Mouse (Mus musculus) T-cell, adult 66 days (primary cell): Measurements from ENCODE around the gene Vars. TPM values are rescaled to one million over a fixed set of nuclear protein-coding genes. Genes with fewer than 3 reads are reported as not detected.

ENCODE experiments used
- total RNA-seq, 2 experiments: library from RNA; stranded (reverse); gene quantifications; 3 replicates in 1 of 2; 4 replicates in 1 of 2; pipeline ENCODE4 v1.2.4; 2023

The Vars gene
- 100 to 1,000 TPM; 113 to 115 TPM for total RNA-seq

DNA sequence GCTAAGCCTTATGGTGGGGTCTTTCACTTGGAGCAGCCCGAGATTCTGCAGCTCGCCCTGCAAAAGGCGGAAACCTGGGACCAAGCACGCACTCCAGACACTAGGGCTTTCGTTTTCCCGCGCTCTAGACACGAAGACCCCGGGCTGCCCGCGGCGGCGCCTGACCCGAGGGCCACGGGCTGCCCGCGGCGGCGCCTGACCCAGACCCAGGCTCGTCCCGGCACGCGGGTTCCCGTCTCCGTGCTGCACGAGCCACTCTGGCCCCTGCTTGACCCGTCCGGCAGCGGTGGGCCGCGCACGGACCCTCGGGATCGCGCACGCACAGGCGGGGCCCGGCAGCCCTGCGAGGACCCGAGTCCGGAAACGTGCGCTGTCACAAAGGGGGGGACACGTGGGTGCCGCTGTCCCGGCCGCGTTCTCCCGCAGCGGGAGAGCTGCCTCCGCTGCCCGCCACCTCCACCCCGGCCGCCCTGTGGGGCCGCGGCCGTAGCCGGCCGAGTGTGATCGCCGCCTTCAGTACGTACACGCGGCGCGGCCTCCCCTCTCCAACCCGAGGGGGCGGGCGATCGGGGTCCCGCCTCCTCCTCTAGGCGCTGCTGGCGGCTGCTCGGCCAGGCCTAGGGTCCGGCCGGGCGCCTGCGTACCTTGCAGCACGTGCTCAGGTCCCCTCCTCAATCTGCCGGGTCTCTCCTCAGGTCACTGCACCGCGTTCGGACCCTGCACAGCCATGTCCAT, at the start of gene Vars:
Gene Vars, plus strand, starts transcription at position 271 of the 735 bp plus-strand sequence.

DNA sequence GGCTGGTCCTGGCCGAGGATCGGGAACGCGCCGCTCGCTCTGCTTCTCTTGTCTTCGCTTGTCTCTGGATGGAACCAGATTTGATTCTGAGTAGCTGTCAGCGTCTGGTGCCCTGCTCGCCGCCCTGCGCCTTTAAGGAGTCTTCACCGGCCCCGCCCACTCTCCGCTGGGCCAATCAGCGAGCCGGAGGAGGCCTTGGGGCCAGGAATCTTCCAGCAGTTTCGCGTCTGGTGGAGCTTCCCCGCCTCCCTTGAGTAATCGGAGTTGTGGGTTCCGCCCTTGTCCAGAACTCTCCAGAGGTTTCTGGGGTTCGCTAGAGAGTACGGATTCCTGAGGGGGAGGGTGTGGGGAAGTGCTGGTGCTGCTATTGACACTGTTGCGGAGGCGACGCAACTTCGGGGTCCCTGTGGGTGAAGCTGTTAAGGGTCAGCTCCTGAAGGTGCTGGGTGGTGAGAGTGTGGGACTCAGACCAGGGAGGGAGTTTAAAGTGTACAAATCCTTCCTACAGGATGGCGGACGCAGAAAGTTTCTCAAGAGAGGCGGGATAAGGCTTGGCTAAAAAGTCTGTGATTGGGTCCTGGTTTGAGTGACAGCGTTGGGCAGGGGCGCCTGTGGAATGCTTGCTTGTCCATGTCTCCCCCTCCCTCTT, 41.5 kb upstream of the Vars start, which contains the start of gene Hspa1b:
Gene Hspa1b, minus strand, starts transcription at position 109 of the 649 bp plus-strand sequence.

DNA sequence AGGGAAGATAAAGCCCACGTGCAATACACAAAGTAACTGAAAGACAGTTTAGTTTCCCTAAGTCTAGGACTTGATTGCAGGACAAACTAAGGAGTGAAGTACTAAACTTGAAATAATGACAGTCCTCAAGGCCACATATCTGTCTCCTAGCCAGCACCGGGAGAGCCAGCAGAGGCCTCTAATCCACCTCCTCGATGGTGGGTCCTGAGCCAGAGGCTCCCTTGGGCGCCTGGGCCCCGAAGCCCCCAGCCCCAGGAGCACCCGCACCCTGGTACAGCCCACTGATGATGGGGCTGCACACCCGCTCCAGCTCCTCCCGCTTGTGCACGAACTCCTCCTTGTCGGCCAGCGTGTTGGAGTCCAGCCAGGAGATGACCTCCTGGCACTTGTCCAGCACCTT, 31.0 kb upstream of the Vars start, which contains the start of gene Gm20481:
Gene Gm20481, plus strand, starts transcription at position 91 of the 400 bp plus-strand sequence.

DNA sequence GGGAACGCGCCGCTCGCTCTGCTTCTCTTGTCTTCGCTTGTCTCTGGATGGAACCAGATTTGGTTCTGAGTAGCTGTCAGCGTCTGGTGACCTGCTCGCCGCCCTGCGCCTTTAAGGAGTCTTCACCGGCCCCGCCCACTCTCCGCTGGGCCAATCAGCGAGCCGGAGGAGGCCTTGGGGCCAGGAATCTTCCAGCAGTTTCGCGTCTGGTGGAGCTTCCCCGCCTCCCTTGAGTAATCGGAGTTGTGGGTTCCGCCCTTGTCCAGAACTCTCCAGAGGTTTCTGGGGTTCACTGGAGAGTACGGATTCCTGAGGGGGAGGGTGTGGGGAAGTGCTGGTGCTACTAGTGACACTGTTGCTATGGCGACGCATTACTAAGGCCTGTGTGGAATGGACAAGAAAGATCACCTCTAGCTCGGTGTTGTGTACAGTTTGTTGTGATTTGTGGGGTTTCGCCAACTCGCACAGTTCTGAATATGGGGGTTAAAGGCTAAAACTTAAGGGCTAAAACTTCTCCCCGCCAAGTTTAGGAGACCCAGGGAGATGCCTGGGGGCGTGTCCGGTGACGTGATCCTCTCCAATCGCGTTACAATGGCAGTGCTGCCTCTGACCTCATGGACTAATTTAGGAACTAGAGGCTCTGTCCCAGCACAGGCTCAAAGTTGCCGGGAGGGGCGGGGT, 28.6 kb upstream of the Vars start, which contains the start of the genes Hspa1a and Hspa1l:
Gene Hspa1a, minus strand, starts transcription at position 88 of the 681 bp plus-strand sequence.
Gene Hspa1l, plus strand, starts transcription at position 635 of the 681 bp plus-strand sequence.

DNA sequence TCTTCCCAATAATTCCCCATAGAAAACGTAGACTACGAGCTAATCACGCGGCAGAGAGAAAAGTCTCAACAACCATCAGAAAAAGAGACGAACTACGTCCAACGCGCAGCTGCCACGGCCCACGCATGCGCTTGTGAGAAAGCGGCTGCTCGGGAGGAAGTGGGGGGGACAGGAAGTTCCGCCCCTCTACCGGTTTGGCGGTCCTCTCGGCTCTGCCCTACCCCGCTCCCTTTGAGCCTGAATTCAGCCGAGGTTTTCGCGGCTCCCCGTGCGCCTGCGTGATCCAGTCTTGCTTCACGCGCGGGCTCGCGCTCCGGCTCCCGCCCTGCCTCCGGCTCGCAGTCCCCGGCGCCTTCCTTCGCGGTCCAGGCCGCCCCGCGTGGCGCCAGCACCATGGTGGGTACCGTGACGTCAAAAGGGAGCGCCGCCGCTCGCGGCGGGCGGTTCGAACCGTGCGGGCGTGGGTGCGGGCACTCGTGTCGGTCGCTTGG, 19.1 kb upstream of the Vars start, which contains the start of gene Lsm2:
Gene Lsm2, plus strand, starts transcription at position 173 of the 491 bp plus-strand sequence.

DNA sequence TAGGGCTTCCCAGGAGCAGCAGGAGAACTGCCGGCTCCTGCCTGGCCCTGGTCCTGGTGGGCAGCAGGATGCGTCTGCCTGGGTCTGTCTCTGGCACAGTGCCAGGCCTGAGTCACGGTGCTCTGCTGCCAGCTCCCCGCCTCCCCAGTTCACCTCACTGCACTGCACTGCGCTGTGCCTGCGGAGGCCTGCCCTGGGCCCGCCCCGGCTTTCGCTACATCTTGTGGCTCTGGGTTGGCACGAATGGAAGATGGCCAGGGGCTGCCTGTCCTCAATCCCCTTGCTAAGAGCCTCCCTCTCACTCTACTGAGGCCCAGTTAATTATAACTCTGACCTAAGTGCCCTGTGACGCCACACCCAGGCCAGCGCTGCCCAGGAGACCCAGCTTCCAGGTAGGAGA, 15.6 kb downstream of the Vars start, which contains the start of gene Vwa7:
Gene Vwa7, plus strand, starts transcription at position 204 of the 400 bp plus-strand sequence.

DNA sequence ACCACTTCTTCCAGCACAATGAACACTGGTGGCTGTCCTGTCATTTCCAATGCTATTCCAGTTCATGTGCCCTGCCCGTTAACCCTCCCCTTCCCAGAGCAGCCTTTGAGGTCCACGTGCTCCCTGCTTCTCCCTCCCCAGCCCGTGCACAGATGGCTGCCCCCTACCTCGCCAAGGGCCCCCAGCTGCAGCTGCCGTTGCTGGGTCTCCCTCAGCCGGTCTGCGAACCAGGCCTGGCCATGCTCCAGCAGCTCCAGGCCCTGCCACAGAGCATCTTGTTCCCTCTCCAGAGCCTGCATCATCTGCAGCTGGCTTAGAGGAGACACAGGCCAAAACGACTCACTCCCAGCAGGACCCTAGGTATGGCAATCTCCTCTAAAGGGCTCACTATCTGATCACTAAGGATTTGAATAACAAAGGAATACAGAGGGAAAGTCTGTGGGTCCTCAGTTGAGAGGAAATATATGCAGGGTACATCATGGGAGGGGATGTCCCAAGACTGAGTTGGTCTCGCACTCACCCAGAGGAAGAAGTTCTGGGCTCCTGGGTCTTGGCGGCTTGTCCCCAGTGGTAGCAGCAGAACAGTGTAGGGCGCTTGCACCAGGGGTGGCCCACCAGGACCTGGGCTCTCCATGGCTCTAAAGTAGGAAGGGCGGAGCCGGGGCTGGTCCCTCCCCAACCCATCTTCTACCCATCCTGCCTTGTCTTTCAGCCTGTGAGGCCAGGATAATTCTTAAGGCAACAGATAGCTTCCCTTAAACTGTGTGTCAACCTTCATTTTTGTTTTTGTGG, 26.7 kb downstream of the Vars start, which contains the start of gene Sapcd1:
Gene Sapcd1, minus strand, starts transcription at position 740 of the 792 bp plus-strand sequence.

DNA sequence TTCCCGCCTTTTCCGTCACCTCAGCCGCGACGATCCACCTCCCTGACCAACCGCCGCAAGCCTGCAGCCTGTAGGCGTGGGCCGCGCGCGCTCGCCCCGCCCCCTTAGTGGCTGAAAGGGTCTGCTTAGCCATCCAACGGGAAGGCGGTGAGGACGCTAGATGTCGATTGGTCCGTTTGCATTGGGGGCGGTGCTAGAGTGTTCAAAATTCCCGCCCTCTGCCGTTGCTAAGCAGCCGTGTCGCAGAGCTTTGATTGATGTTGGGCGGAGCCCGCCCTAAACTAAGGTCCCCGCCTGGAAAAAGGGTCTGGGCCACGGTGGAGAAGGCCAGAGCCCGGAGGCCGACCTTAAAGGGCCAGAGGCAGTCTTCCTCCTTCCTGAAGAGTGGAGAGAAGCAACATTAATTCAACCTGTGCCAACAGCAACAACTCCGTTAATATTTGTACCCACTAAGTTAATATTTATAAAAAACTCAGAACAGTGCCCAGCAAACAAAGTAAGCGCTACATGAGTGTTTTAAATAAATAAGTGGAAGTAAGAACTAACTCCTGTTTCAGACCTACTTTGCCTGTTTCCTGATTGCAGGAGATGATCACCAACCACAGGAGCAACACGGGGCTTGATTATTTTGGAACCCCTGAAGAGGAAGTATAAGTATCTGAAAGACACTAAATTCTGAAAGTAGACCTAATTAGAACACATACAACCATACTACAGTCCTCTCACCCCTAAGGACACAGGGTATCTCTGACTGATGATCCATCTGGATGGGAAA, 46.1 kb downstream of the Vars start, which contains the start of gene Msh5:
Gene Msh5, minus strand, starts transcription at position 65 of the 775 bp plus-strand sequence.

DNA sequence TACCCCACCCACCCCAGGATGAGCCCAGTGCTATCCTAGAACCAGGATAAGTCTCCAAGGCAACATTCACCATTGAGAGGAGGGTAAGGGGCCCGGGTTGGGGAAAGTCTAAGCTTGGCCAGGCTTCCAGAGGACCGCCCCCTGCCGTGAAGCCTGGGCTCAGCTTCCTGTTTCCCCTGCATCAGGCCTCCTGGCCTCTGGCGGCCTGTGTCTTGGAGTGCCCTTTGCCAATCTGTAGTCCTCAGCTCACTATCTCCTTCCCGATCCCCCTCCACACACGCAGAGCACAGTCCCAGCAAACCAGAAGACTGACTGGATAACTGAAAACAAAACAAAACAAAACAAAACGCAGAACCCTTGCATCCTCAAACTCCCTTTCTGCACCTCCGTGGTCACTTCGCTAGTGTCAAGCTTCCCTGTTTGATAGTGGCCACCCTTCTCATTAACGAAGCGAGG, 48.8 kb downstream of the Vars start, which contains the start of gene Clic1:
Gene Clic1, plus strand, starts transcription at position 406 of the 456 bp plus-strand sequence.

DNA sequence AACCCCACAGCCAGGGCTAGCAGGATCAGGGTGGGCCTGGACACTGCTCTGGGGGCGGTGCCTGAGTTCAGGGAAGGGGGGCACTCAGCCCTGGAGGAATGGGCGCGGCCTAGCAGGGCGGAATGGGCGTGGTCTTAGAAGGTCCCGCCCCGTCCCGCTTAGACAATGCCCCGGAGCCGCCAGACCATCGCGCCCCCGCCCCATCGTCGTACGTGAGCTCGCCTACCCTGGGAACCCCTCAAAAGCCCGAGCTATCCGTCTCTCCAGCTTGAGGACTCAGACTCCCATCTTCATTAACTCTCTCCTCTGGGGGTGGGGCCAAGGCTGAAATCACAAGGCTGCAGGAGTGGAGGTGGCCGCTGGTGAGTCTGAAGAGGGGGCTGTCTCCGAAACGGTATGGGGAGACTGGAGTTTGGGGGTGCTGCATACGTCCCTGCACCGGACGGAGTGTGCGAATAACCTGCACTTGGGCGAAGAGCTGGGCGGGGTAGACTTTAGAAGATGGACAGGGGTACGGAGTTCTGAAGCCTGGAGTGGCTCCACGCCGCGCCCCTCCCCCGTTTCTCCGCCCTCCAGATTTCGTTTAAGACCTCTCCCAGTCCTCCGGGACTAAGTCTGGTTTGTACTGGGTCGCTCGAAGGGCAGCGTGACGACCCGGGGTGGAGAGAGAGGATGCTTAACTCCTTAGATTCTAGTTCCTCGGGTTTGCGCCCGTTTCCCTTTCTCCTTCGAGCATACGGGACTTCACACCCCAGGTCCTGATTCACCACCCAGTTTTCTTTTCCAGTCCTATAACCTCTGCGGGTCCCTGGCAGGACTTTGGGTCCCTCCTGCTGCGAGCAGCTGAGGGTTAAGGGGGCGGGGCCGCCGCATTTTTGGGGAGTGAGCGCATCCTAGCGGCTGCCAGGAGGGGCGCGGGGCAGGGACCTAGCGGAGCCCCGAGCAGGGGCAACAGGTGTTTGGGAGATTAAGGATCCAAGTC, 58.4 kb downstream of the Vars start, which contains the start of gene Ddah2:
Gene Ddah2, plus strand, starts transcription at position 125 of the 982 bp plus-strand sequence.

DNA sequence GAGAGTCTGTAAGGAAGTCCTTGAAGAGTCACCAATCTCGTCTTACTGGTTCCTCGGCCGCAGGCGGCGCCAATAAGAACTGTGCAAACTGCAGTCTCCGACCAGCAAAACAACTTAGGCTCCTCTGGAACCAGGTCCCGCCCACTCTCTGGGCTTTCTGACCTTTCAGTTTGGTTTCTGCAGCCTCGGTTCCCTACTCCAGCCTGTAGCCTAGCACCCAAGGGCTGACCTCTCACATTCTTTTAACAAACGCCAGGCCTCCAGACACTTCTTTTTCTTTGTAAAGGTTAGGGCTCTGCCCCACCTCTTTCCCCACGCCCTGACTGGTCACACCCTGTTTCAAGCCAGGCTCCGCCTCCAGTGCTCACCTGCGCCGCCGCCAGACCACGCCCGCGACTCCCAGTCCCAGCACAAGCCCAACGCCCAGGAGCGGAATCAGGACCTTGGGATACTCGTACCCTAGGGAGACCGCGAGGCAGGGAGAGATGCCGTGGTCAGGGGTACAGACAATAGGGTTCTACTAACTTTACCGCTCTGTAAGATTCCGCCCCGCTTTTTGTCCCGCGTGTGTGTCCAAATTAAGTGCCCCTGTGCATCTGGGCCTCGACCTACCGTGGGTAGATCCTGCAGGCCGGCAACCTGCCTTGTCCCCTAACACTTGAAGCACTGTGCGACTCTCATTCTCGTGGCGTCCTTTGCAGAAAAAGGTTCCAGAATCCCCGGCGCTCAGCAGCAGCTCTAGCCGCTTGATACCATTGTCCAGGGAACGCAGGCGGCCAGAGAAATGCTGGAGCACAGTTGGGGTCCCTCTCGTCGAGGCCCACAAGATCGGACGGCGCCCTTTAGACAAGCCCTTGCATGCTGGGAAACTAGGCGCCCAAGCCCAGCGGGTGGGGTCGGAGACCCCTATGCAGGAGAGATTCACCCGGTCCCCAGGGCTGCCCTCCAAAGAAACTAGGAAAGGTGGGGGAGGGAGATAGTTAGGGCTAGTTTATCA, 64.5 kb downstream of the Vars start, which contains the start of gene Ly6g6c:
Gene Ly6g6c, plus strand, starts transcription at position 438 of the 997 bp plus-strand sequence.

Other genes starting within 250 kb of the Vars start
- not detected for gene Cyp21a1, start 196.4 kb upstream of the Vars start, total RNA-seq
- 10 to 100 TPM; 57.0 to 64.6 TPM for gene Stk19, start 164.0 kb upstream of the Vars start, total RNA-seq
- 10 to 100 TPM; 74.3 to 76.9 TPM for gene Dxo, start 164.0 kb upstream of the Vars start, total RNA-seq
- gene Skiv2l, start 150.8 kb upstream of the Vars start, total RNA-seq: 100 to 1,000 TPM; 102 to 116 TPM
- 10 to 100 TPM; 29.5 to 31.1 TPM for gene Nelfe, start 150.6 kb upstream of the Vars start, total RNA-seq
- under 1 TPM in 1 of 2 experiments, not detected in 1; 0.38 TPM for gene Cfb, start 138.5 kb upstream of the Vars start, total RNA-seq
- gene Zbtb12, start 121.5 kb upstream of the Vars start, total RNA-seq: 1 to 10 TPM; 4.7 to 5.7 TPM
- not detected for gene Gm20547, start 118.9 kb upstream of the Vars start, total RNA-seq
- gene C2, start 102.7 kb upstream of the Vars start, total RNA-seq: 1 to 10 TPM in 1 of 2 experiments, under 1 TPM in 1; 0.35 to 2.6 TPM
- gene Ehmt2, start 102.5 kb upstream of the Vars start, total RNA-seq: 100 to 1,000 TPM; 127 to 138 TPM
- gene Slc44a4, start 86.5 kb upstream of the Vars start, total RNA-seq: not detected
- 10 to 100 TPM; 43.5 to 54.2 TPM for gene Neu1, start 69.7 kb upstream of the Vars start, total RNA-seq
- gene Hspa1b, start 41.7 kb upstream of the Vars start, total RNA-seq: 10 to 100 TPM; 10.4 to 11.9 TPM
- not detected for gene Gm20481, start 31.1 kb upstream of the Vars start, total RNA-seq
- gene Hspa1a, start 28.8 kb upstream of the Vars start, total RNA-seq: 1 to 10 TPM; 3.2 to 3.6 TPM
- gene Hspa1l, start 28.3 kb upstream of the Vars start, total RNA-seq: not detected
- 10 to 100 TPM; 31.7 to 37.8 TPM for gene Lsm2, start 19.1 kb upstream of the Vars start, total RNA-seq
- under 1 TPM; 0.47 to 0.52 TPM for gene Vwa7, start 15.6 kb downstream of the Vars start, total RNA-seq
- gene Sapcd1, start 27.0 kb downstream of the Vars start, total RNA-seq: 1 to 10 TPM in 1 of 2 experiments, not detected in 1; 2.3 TPM
- 1 to 10 TPM; 2.0 to 3.3 TPM for gene Msh5, start 45.8 kb downstream of the Vars start, total RNA-seq
- 100 to 1,000 TPM; 161 to 180 TPM for gene Clic1, start 49.0 kb downstream of the Vars start, total RNA-seq
- 1 to 10 TPM in 1 of 2 experiments, under 1 TPM in 1; 0.86 to 4.1 TPM for gene Ddah2, start 58.0 kb downstream of the Vars start, total RNA-seq
- gene Ly6g6c, start 64.4 kb downstream of the Vars start, total RNA-seq: not detected
- gene Mpig6b, start 65.2 kb downstream of the Vars start, total RNA-seq: not detected
- gene Ly6g6e, start 75.9 kb downstream of the Vars start, total RNA-seq: not detected
- gene Ly6g6d, start 77.1 kb downstream of the Vars start, total RNA-seq: not detected
- not detected for gene Ly6g6f, start 84.6 kb downstream of the Vars start, total RNA-seq
- gene Abhd16a, start 88.3 kb downstream of the Vars start, total RNA-seq: 10 to 100 TPM; 73.4 to 81.3 TPM
- gene Ly6g5c, start 107.3 kb downstream of the Vars start, total RNA-seq: not detected
- 1 to 10 TPM; 2.7 to 5.4 TPM for gene Ly6g5b, start 114.4 kb downstream of the Vars start, total RNA-seq
- 10 to 100 TPM; 33.5 to 34.9 TPM for gene Gpank1, start 120.5 kb downstream of the Vars start, total RNA-seq
- 100 to 1,000 TPM; 152 to 162 TPM for gene Csnk2b, start 121.1 kb downstream of the Vars start, total RNA-seq
- 10 to 100 TPM; 26.0 to 26.8 TPM for gene D17H6S53E, start 125.4 kb downstream of the Vars start, total RNA-seq
- 1 to 10 TPM in 1 of 2 experiments, under 1 TPM in 1; 0.55 to 1.7 TPM for gene Apom, start 131.1 kb downstream of the Vars start, total RNA-seq
- gene Bag6, start 134.2 kb downstream of the Vars start, total RNA-seq: 100 to 1,000 TPM; 403 to 408 TPM
- 100 to 1,000 TPM; 299 to 313 TPM for gene Prrc2a, start 163.9 kb downstream of the Vars start, total RNA-seq
- 1 to 10 TPM; 1.2 to 2.0 TPM for gene Aif1, start 175.1 kb downstream of the Vars start, total RNA-seq
- 1 to 10 TPM; 4.5 to 8.7 TPM for gene Lst1, start 187.5 kb downstream of the Vars start, total RNA-seq
- 100 to 1,000 TPM; 598 to 633 TPM for gene Ltb, start 193.5 kb downstream of the Vars start, total RNA-seq
- gene Tnf, start 201.0 kb downstream of the Vars start, total RNA-seq: 10 to 100 TPM; 17.7 to 18.6 TPM
- gene Lta, start 204.4 kb downstream of the Vars start, total RNA-seq: 10 to 100 TPM; 14.1 to 17.3 TPM
- not detected for gene Gm16181, start 219.8 kb downstream of the Vars start, total RNA-seq
- gene Atp6v1g2, start 232.7 kb downstream of the Vars start, total RNA-seq: 1 to 10 TPM; 2.8 to 3.1 TPM
- 10 to 100 TPM; 15.8 to 16.0 TPM for gene Nfkbil1, start 234.8 kb downstream of the Vars start, total RNA-seq
- gene Ddx39b, start 240.8 kb downstream of the Vars start, total RNA-seq: 100 to 1,000 TPM; 432 to 439 TPM